Mouse (Mus musculus) midbrain, embryonic 16.5 days (tissue): Measurements from ENCODE around the gene Adgre5. TPM values are rescaled to one million over a fixed set of nuclear protein-coding genes. Genes with fewer than 3 reads are reported as not detected.

ENCODE experiments used
- ATAC-seq: fragments of 200-750 bp; cut with Nextera tagmentation; 2 replicates; pipeline ENCODE4 v1.8.0; 2017; ENCODE audit warnings: moderate TSS enrichment
- H3K27ac ChIP-seq: fragments of 300-500 bp; sonication (generic); 2 replicates; pipeline ENCODE4 v1.5.1; 2014; ENCODE audit warnings: mild to moderate bottlenecking, low read length, mixed read lengths
- H3K27me3 ChIP-seq: fragments of 300-500 bp; sonication (generic); 2 replicates; pipeline ENCODE4 v1.6.1; 2014; ENCODE audit warnings: low read depth, low read length, mixed read lengths; ENCODE audit not compliant: control insufficient read depth, insufficient read depth
- H3K36me3 ChIP-seq: fragments of 300-500 bp; sonication (generic); 2 replicates; pipeline ENCODE4 v1.6.1; 2014; ENCODE audit warnings: mild to moderate bottlenecking, low read length, moderate library complexity, mixed read lengths; ENCODE audit not compliant: control insufficient read depth, insufficient read depth
- H3K4me1 ChIP-seq: fragments of 300-500 bp; sonication (generic); 2 replicates; pipeline ENCODE4 v1.6.1; 2014; ENCODE audit warnings: mild to moderate bottlenecking, low read length, mixed read lengths; ENCODE audit not compliant: control insufficient read depth, insufficient read depth
- H3K4me2 ChIP-seq: fragments of 300-500 bp; sonication (generic); 2 replicates; pipeline ENCODE4 v1.6.1; 2014; ENCODE audit warnings: mild to moderate bottlenecking, low read length, mixed read lengths
- H3K4me3 ChIP-seq: fragments of 300-500 bp; sonication (generic); 2 replicates; pipeline ENCODE4 v1.5.1; 2014; ENCODE audit warnings: low read depth, mild to moderate bottlenecking, low read length, moderate library complexity, mixed read lengths
- H3K9ac ChIP-seq: fragments of 300-500 bp; sonication (generic); 2 replicates; pipeline ENCODE4 v1.6.1; 2014; ENCODE audit warnings: low read depth, low read length, mixed read lengths
- H3K9me3 ChIP-seq: fragments of 300-500 bp; sonication (generic); replicated peaks from 2 replicates; pipeline ENCODE4 v1.6.1; 2014; ENCODE audit warnings: mild to moderate bottlenecking, low read length, mixed read lengths; ENCODE audit not compliant: control insufficient read depth, poor library complexity, severe bottlenecking
- WGBS: fragments of 180-500 bp; shearing (Covaris S2); extraction: QIAGEN DNeasy Blood & Tissue Kit; methylation state at CpG from one replicate; pipeline ENCODE4 v1.1.7; 2014; 5-methylcytosine and 5-hydroxymethylcytosine counted together
- polyA plus RNA-seq: library from polyadenylated mRNA; unstranded; fragments of >200 nt; fragmentation: Nextera tagmentation; extraction: Ambion mirVana; gene quantifications from 2 replicates; pipeline ENCODE4 v1.2.1, GENCODE M21; 2015

The Adgre5 gene
- polyA plus RNA-seq, 1 experiment from 2014 or later, result 11.2 TPM

- no peak for ATAC-seq
- Histone ChIP-seq H3K4me1 (peaks cover 12% of the 10 kb centered on the region), H3K27ac (no peak overlapping the region), H3K4me3 (no peak overlapping the region), H3K36me3 (no peaks in the 10 kb centered on the region), H3K9me3 (no peaks in the 10 kb centered on the region), H3K27me3 (peaks cover 21% of the 10 kb centered on the region), H3K4me2 (no peak overlapping the region), H3K9ac (no peak overlapping the region)
- 79% methylated on average over 4 of the region's 4 CpGs for WGBS
Measured at GRCm38 (mm10) chr8:83744070-83744469, 2.9 kb upstream of the Adgre5 start.

GRCm38 (mm10) chr8:83742968-83743367 lies 1.8 kb upstream of the Adgre5 start:
- Histone ChIP-seq H3K27ac (no peak overlapping the region), H3K4me2 (no peak overlapping the region), H3K36me3 (no peaks in the 10 kb centered on the region), H3K4me3 (no peak overlapping the region), H3K9ac (no peak overlapping the region), H3K4me1 (peaks cover 9% of the 10 kb centered on the region), H3K27me3 (peaks cover 21% of the 10 kb centered on the region), H3K9me3 (no peaks in the 10 kb centered on the region)
- no peak for ATAC-seq
- 93% methylated on average over 6 of the region's 6 CpGs for WGBS

DNA sequence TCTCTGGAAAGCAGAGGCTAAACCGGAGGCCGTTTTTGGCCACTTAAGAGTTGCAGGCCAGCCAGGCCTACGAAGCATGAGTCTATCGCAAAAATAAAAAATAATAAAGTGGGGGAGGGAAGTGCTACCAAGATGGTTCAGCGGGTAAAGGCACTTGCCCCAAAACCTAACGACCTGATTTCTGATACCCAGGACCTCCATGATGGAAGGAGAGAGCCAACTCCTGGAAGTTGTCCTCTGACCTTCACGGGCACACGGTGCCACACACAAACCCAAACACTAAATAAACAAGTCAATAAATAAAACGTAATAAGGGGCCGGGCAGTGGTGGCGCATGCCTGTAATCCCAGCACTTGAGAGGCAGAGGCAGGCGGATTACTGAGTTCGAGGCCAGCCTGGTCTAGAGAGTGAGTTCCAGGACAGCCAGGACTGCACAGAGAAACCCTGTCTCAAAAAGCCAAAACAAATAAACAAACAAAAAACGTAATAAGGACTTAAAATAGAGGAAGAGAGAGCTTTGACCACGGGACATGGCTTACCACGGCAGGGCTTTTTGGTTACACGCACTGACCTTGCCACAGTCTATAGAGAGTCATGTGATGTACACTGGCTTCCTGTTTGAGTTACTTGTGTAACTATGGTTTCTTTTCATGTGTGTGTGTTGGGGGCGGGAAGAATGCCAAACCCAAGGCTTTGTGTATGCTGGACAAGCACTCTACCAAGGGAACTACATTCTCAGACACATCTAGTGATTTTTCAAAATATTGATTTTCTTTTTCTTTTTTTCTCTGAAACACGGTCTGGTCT lies 926 bp upstream of the Adgre5 start:
- peaks cover 21% of the 10 kb centered on the region for H3K27me3 ChIP-seq
- ATAC-seq, result no peak
- no peak overlapping the region; the same call in 1 of the 2 replicates for H3K4me2 ChIP-seq
- no peak overlapping the region for H3K4me3 ChIP-seq
- H3K9ac ChIP-seq, result no peak overlapping the region
- no peaks in the 10 kb centered on the region for H3K9me3 ChIP-seq
- peaks cover 4% of the 10 kb centered on the region; the same call in 1 of the 2 replicates for H3K4me1 ChIP-seq
- 76% methylated on average over 19 of the region's 19 CpGs for WGBS
- no peaks in the 10 kb centered on the region for H3K36me3 ChIP-seq
- H3K27ac ChIP-seq, result no peak overlapping the region

DNA sequence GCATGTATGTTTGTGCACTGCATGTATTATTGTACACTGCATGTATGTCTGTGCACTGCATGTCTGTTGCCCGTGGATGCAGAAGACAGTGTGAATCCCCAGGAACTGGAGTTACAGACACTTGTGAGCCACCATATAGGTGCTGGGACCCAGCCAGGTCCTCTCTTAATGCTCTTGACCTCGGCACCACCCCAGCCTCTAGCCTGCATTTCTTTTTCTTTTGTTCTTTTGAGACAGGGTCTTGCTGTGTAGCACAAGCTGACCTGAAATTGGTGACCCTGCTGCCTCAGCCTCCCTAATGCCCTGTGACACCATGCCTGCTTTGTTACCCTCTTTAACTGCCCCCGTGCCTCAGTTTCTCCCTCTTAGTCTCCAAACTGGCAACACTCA lies 545 bp downstream of the Adgre5 start:
- Histone ChIP-seq H3K4me3 (peak overlapping the region; percentile 47), H3K4me1 (peaks cover 4% of the 10 kb centered on the region; the same call in 1 of the 2 replicates), H3K9ac (peak overlapping the region; percentile 68), H3K9me3 (no peaks in the 10 kb centered on the region), H3K36me3 (no peaks in the 10 kb centered on the region), H3K27me3 (peaks cover 21% of the 10 kb centered on the region), H3K4me2 (peak overlapping the region; percentile 90), H3K27ac (no peak overlapping the region; the same call in 1 of the 2 replicates)
- WGBS, result 15% methylated on average over 3 of the region's 3 CpGs
- no peak for ATAC-seq

- Histone ChIP-seq H3K4me1 (peaks cover 4% of the 10 kb centered on the region; the same call in 1 of the 2 replicates), H3K4me3 (no peak overlapping the region), H3K27me3 (peaks cover 21% of the 10 kb centered on the region), H3K9me3 (no peaks in the 10 kb centered on the region), H3K27ac (no peak overlapping the region), H3K36me3 (no peaks in the 10 kb centered on the region), H3K4me2 (peak overlapping the region; percentile 90; the same call in 1 of the 2 replicates), H3K9ac (no peak overlapping the region)
- ATAC-seq, result no peak
- WGBS, result 48% methylated on average over 8 of the region's 8 CpGs
Measured at GRCm38 (mm10) chr8:83739711-83740468, 1.2 kb downstream of the Adgre5 start.

- peaks cover 21% of the 10 kb centered on the region for H3K27me3 ChIP-seq
- no peaks in the 10 kb centered on the region for H3K36me3 ChIP-seq
- no peak overlapping the region for H3K27ac ChIP-seq
- peak overlapping the region; percentile 21; the same call in 1 of the 2 replicates for H3K4me2 ChIP-seq
- WGBS, result 76% methylated on average over 10 of the region's 10 CpGs
- no peak overlapping the region for H3K4me3 ChIP-seq
- H3K9me3 ChIP-seq, result no peaks in the 10 kb centered on the region
- H3K4me1 ChIP-seq, result peaks cover 4% of the 10 kb centered on the region; the same call in 1 of the 2 replicates
- no peak overlapping the region for H3K9ac ChIP-seq
- no peak for ATAC-seq
Measured at GRCm38 (mm10) chr8:83738949-83739710, 2.0 kb downstream of the Adgre5 start.

DNA sequence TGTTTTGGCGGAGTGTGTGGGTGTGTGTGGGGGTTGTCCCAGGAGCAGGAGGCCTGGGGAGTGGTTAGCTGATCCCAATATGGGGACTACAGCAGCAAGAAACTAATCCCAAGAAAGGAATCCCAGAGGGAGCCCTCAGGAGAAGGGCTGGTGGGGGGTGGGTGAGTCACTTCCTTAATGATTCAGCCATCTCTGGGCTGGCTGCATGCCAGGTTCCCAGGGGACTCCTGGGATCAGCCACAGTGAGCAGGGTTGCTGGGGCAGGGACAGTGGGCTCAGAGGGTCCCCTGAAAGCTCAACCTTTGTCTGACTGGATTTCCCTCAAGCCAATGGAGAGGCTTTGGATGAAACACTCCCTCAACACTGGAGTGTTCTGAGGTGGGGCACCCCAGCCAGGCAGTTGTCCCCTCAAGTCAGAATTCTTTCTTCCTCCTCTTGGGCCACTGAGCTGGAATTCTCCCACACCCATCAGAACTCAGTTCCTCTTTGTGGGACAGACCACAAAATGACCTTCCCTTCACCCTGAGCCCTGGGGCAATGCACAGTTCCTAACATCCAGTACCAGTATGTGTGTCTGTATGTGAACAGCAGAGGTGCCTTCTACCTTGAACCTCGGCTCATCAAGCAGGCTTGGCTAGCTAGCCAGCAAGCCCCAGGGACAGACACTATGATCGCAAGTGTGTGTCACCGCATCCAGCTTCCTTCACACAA lies 3.1 kb downstream of the Adgre5 start:
- Histone ChIP-seq H3K4me3 (no peak overlapping the region), H3K4me2 (no peak overlapping the region), H3K9ac (no peak overlapping the region), H3K27me3 (peaks cover 21% of the 10 kb centered on the region), H3K36me3 (no peaks in the 10 kb centered on the region), H3K9me3 (no peaks in the 10 kb centered on the region), H3K27ac (no peak overlapping the region), H3K4me1 (peaks cover 4% of the 10 kb centered on the region; the same call in 1 of the 2 replicates)
- no peak for ATAC-seq
- WGBS, result 74% methylated on average over 4 of the region's 4 CpGs

DNA sequence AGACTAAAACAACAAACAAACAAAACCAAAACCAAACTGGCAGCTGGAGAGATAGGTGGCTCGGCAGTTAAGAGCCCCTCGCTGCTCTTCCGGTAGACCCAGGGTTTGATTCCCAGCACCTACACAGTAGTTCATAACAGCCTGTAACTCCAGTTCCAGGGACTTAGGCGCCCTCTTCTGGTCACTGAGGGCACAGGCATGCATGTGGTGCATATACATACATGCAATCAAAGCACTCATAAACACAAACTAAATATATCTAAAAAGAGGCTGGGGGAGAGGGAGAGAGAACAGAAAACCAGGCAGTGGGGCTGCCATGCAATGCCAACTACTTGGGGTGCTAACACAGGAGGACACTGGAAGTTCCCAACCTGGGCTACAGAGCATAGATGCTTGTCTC lies 3.8 kb downstream of the Adgre5 start:
- no peak for ATAC-seq
- H3K27me3 ChIP-seq, result peaks cover 21% of the 10 kb centered on the region
- H3K9ac ChIP-seq, result no peak overlapping the region
- H3K9me3 ChIP-seq, result no peaks in the 10 kb centered on the region
- 88% methylated on average over 4 of the region's 4 CpGs for WGBS
- H3K27ac ChIP-seq, result no peak overlapping the region
- no peaks in the 10 kb centered on the region for H3K36me3 ChIP-seq
- H3K4me1 ChIP-seq, result peaks cover 4% of the 10 kb centered on the region; the same call in 1 of the 2 replicates
- H3K4me3 ChIP-seq, result no peak overlapping the region
- H3K4me2 ChIP-seq, result no peak overlapping the region
